Mouse (Mus musculus) bone marrow macrophage, adult 2 months (primary cell): ENCODE data around the gene Msi1.

Experiments
- CTCF ChIP-seq: IDR thresholded peaks from 2 replicates; pipeline ENCODE4 v1.5.1; 2012; ENCODE audit warnings: low read depth, mild to moderate bottlenecking, low read length, moderate library complexity
- POLR2A ChIP-seq: IDR thresholded peaks from 2 replicates; pipeline ENCODE4 v1.6.1; 2012; ENCODE audit warnings: mild to moderate bottlenecking, low read depth, low read length, borderline replicate concordance

- no peak for TF ChIP-seq CTCF
- no peak for TF ChIP-seq POLR2A
Measured at GRCm38 (mm10) chr5:115480101-115480500, 50.7 kb downstream of the Msi1 start.
